Mouse (Mus musculus) embryo, embryonic 11 days (tissue): ENCODE measurements at regions not wholly inside any gene's neighbourhood (a gene's known extent, or its start where the extent isn't known, plus 50 kb on each side); places are given as distances from the start of the nearest gene placed in this dataset.

Experiments
- DNase-seq: peaks from one replicate; pipeline ENCODE4 v3.0.0-alpha.2; 2015

DNA sequence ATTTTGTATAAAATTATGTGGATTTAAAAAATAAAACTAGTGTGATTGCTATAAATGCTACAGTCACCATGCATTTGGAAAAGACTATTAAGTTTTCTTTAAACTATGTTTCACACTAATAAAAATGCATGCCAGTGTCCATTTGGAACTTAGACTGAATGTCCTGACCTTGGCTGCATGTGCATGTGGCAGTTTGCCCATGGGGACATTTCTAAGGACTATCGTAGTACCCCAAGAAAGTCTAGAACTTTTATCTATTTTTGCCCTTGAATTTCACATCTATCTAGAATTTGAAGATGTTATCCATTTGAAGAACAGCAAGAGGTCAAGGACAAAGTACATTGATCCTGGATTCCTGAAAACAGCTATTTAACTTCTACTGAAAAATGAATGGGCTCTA lies 745.9 kb downstream of the Tmem182 start:
- no peak for DNase-seq

DNA sequence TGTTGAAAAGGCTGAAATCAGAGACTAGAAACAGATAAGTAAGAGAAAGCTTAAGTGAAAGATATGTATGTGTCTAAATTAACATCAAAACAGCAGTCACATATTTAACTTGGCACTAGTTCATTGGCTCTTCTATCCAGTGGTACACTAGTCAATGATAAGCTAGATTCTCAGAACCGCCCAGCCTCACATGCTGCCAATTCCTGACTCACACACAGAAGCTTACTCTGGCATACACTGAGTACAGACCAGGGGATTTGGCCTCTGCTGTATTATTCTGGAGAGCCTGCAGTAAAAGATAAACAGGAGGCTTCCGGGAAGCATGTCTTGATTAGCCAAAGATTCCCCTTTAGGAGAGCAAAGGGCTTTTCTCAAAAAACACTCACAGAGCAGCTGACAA lies 750.2 kb downstream of the Tmem182 start:
- no peak for DNase-seq

DNA sequence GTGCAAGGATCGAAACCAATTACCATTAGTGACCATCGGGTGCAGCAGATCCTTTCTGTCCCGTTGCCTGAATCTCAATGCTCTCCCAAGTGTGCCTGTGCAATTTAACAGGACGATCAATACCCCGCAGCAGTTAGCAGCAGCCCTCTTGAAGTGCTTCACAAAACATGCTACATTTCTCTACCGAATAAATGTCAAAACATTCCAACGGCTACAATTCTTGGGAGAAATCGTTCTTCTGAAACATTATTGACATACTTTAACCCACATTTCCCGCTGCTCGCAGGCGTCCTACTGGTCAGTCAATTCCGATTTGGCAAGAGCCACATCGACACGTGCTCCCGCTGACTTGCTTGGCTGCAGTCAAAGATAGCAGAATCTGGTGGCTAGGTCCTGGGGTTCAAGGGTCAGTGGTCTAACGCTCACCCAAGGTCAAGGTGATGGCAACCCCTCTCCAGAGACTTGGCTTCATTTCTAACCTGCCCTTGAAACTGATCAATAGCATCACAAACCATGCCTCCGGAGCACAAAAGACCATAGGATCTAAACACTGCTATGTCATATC lies 753.8 kb downstream of the Tmem182 start:
- DNase-seq = no peak

- DNase-seq = no peak
Observed at GRCm38 (mm10) chr1:41559991-41560390, 754.6 kb downstream of the Tmem182 start.

GRCm38 (mm10) chr1:41603471-41603870 lies 798.1 kb downstream of the Tmem182 start:
- no peak for DNase-seq

- DNase-seq = peak; percentile 22
Observed at GRCm38 (mm10) chr1:41604996-41605747, 799.8 kb downstream of the Tmem182 start.

- DNase-seq = peak; percentile 34
Observed at GRCm38 (mm10) chr1:41605748-41606131, 800.3 kb downstream of the Tmem182 start.

GRCm38 (mm10) chr1:41610783-41611182 lies 805.4 kb downstream of the Tmem182 start:
- DNase-seq = peak; percentile 53

DNA sequence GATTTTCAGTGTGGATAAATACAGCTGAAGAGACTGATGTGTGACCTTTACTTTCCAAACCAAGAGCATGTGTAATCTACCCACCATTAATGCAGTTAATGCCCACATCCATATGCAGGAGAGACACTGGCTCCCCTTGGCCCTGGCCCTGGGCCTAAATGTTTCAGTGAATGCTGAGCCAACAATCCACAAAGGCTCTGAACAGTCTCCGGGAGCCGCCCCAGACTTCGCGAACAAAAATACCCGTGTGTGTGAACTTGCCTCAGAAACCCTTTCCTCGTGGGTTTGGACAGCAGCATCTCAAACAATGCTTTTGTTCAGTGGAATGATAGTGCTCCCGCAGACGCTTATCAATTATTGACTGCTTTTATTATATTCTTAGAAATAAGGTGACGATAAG lies 846.4 kb downstream of the Tmem182 start:
- DNase-seq = peak; percentile 25

DNA sequence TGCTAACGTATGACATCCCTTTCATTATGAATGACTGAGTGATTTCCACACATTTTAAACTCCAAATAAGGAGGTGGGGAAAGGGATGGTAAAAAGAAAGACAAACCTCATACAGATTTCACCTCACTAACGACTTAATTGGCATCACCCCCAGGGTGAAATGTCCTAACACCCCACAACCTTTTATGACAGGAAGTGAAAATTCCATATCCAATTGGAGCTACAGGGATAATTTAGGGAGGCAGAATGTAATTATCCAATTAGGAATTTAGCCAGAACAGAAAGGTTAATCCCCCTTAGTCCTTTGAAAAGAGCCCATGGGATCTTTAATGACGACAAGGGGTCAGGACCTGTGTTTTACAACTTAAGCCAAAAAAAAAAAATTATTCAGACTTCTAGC lies 846.8 kb downstream of the Tmem182 start:
- DNase-seq = no peak

DNA sequence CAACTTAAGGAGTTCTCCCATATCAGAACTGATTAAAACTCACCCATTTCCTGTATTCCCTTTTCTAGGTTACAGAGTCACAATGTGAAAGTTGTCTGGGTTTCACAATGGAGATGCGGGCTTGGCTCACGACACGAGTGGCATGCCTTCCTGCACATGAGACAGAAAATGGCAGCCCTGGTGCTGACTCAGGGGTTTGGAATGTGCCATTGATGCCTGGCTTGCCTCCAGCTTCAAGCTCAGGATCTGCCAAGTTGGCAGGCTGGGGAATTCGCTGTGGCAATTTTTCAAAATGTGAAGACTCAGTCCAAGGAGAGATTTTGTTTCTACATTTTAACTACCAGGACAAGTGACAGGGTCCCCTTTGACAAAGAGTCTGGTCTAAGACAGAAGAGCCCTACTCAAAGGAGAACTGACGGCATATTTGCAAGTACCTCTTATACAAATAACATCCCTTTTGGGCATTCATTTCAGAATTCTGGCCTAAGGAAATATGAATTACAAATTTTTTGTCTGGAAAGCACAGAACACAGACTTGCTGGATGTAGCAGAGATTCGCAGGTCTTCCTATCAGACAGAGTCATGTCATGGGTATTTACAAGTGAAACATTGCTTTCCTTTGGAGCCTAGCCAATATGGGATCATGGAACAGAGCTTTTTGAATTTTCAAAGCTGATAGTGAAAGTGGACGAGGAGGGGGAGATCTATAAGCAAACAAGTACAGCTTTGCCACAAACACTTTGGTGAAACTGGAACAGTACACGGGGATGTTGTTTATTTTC lies 847.4 kb downstream of the Tmem182 start:
- DNase-seq = peak; percentile 65

DNA sequence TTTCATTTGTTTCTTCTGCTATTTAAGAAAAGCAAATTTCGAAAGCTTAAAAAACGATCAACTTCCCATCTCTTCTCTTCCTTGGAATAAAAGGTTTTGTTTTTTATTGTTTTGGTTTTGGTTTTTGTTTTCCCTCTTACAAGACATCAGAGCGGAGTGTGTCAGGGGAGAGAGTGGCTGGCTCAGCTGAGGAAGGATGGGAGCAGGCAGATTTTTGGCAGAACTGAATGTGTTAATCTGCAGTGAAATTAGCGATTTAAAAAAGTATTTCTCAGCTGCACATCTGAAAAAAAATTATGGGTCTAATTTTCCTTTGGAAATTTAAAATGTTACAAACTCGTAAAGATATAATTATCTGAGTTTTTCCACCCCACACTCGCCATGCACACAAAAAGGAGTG lies 868.7 kb downstream of the Tmem182 start:
- DNase-seq = no peak

- no peak for DNase-seq
Observed at GRCm38 (mm10) chr1:41675345-41675744, 869.9 kb downstream of the Tmem182 start.

DNA sequence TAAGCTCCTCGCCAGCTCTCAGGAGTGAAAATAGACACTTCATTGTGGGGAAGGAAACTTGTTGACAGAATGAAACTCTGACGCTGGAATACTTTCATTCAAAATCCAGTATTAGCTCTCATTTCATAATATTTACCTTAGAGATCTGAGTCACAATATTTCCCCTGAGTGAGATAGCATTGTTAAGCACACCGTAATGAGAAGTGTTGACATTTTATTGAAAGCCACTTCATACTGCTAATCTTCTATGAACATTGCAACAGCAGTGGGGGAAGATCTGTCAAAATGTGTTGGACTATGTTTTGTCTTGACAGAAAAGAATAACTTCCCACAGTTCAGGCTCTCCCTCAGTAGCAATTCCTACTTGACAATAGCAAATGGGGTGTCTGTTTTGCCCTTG lies 900.3 kb downstream of the Tmem182 start:
- no peak for DNase-seq

DNA sequence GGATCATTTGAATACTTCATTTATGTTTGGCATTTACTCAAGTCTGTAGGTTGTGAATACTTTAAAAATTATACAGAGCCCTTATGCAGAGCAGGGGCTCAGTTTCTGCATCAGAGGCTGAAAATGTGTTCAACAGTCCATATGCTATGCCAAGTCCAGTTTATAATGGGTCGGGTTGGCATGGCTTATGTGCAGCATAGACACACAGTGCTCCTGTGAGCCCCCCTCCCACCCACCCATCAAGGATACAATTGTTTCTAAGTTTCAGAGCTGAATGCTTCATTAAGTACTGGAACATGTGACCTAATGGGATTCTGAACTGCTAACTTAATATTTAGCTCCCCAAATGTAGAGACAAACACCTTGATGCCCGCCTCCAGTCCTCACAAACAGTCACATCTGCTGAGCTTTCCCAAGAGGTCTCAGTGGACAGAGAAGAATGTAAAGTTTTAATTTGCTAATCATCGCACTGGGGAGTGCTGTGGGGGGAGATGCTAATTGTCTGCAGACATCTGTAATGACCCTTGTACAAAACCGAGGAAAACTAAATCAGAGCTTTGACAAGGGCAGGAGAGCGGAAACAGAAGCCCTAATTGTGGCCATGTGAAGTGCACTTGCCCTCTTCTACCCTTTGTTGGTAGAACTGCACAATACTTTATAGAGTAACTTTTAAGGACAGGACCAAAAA lies 937.4 kb downstream of the Tmem182 start:
- DNase-seq = peak; percentile 23

DNA sequence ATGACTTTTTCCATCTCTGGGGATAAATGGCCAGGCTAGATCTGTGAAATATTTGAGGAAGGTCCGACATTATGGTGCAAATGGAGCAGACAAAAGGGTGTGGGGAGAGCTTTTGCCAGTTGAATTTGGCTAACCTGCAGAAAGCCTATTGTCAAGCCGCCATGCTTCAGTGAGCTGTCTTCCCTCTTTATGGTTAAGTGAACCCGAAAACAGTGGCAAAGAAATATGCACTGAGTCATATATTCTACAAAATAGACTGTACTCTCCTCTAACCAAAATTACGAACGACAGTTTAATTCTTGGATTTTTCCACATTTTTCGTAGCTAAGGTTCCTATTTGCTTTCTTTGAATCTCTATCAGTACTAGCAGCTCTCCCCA lies 937.9 kb downstream of the Tmem182 start:
- peak; percentile 22 for DNase-seq

- no peak for DNase-seq
Observed at GRCm38 (mm10) chr1:41744531-41744930, 939.1 kb downstream of the Tmem182 start.

- DNase-seq = peak; percentile 52
Observed at GRCm38 (mm10) chr1:41759366-41759765, 936.2 kb upstream of the Pou3f3 start.
